Mouse (Mus musculus): ENCODE results near the gene Rfx5.
A peak's percentile ranks its signal among the peaks of the same experiment; 100 is the strongest.
"Not testable (repeated sequence)": the region's sequence is repeated elsewhere in the genome, so short reads cannot be mapped to it uniquely, and the experiment has no call there.

Gene Rfx5

GRCm38 (mm10) chr3:94953764-94954616, at the start of gene Rfx5:
Rfx5 (plus strand) TSS chr3:94954075.
- peak; percentile 89 for DNase-seq (ENCODE audit: low spot score in 2 of 2)

- not testable (repeated sequence) for DNase-seq (ENCODE audit: low spot score in 2 of 2)
These were observed 49.1 kb upstream of the Rfx5 start for GRCm38 (mm10) chr3:94904759-94905158.

GRCm38 (mm10) chr3:94906482-94906881, 47.4 kb upstream of the Rfx5 start:
- DNase-seq (ENCODE audit: low spot score in 2 of 2), result no peak

GRCm38 (mm10) chr3:94911050-94911693, 42.7 kb upstream of the Rfx5 start:
- DNase-seq (ENCODE audit: low spot score in 2 of 2), result no peak

GRCm38 (mm10) chr3:94913801-94914200, 40.1 kb upstream of the Rfx5 start:
- DNase-seq (ENCODE audit: low spot score in 2 of 2), result no peak

- peak in 1 of 2 experiments; percentile 8 for DNase-seq (ENCODE audit: low spot score in 2 of 2)
These were observed 37.8 kb upstream of the Rfx5 start for GRCm38 (mm10) chr3:94915903-94916741.

- no peak for DNase-seq (ENCODE audit: low spot score in 2 of 2)
These were observed 36.0 kb upstream of the Rfx5 start for GRCm38 (mm10) chr3:94917816-94918361.

GRCm38 (mm10) chr3:94918845-94919244, 35.0 kb upstream of the Rfx5 start:
- no peak for DNase-seq (ENCODE audit: low spot score in 2 of 2)

GRCm38 (mm10) chr3:94921104-94921503, 32.8 kb upstream of the Rfx5 start:
- no peak for DNase-seq (ENCODE audit: low spot score in 2 of 2)

- no peak for DNase-seq (ENCODE audit: low spot score in 2 of 2)
These were observed 31.5 kb upstream of the Rfx5 start for GRCm38 (mm10) chr3:94922333-94922732.

GRCm38 (mm10) chr3:94924688-94925087, 29.2 kb upstream of the Rfx5 start:
- DNase-seq (ENCODE audit: low spot score in 2 of 2), result no peak

GRCm38 (mm10) chr3:94926301-94926736, 27.6 kb upstream of the Rfx5 start:
- not testable (repeated sequence) for DNase-seq (ENCODE audit: low spot score in 2 of 2)

GRCm38 (mm10) chr3:94928979-94929378, 24.9 kb upstream of the Rfx5 start:
- DNase-seq (ENCODE audit: low spot score in 2 of 2), result not testable (repeated sequence)

GRCm38 (mm10) chr3:94930386-94931266, 23.2 kb upstream of the Rfx5 start:
- not testable (repeated sequence) for DNase-seq (ENCODE audit: low spot score in 2 of 2)

GRCm38 (mm10) chr3:94931427-94932082, 22.3 kb upstream of the Rfx5 start:
- DNase-seq (ENCODE audit: low spot score in 2 of 2), result not testable (repeated sequence)

GRCm38 (mm10) chr3:94932279-94932678, 21.6 kb upstream of the Rfx5 start:
- not testable (repeated sequence) for DNase-seq (ENCODE audit: low spot score in 2 of 2)

- DNase-seq (ENCODE audit: low spot score in 2 of 2), result no peak
These were observed 20.9 kb upstream of the Rfx5 start, which contains the start of gene Selenbp1 for GRCm38 (mm10) chr3:94932809-94933564. Selenbp1 (plus strand) TSS chr3:94933056.

GRCm38 (mm10) chr3:94933604-94934003, 20.3 kb upstream of the Rfx5 start:
- not testable (repeated sequence) for DNase-seq (ENCODE audit: low spot score in 2 of 2)

GRCm38 (mm10) chr3:94934564-94934963, 19.3 kb upstream of the Rfx5 start:
- DNase-seq (ENCODE audit: low spot score in 2 of 2), result not testable (repeated sequence)

Data from thymus, postnatal 10 days (tissue).